Mouse (Mus musculus) kidney, adult 2 months (tissue): Measurements from ENCODE around the gene Herc3.

Experiments
- CTCF ChIP-seq: fragments of 200-500 bp; conservative IDR thresholded peaks from 2 replicates; pipeline ENCODE4 v1.5.1; 2011; ENCODE audit warnings: low read depth, mild to moderate bottlenecking, control low read depth, low read length, moderate library complexity, mixed read lengths; ENCODE audit not compliant: insufficient read depth, insufficient read length
- POLR2A ChIP-seq: fragments of 200-500 bp; IDR thresholded peaks from one replicate; pipeline ENCODE4 v1.6.1; 2011; ENCODE audit warnings: low read depth, low read length, control low read depth

GRCm38 (mm10) chr6:58894994-58895393 is 63.7 kb downstream of the Herc3 start:
- no peak for TF ChIP-seq POLR2A
- TF ChIP-seq CTCF, result no peak
